Mouse (Mus musculus): ENCODE measurements around the gene Klf12. TPM values are rescaled to one million over a fixed set of nuclear protein-coding genes. Genes with fewer than 3 reads are reported as not detected.
A peak's percentile ranks its signal among the peaks of the same experiment; 100 is the strongest.

Klf12 gene
- total and polyA plus RNA-seq, 3 experiments: 3.3 to 9.7 (median 8.6) TPM

GRCm38 (mm10) chr14:100109563-100109962, 174.9 kb downstream of the Klf12 start:
- H3K36me3 ChIP-seq (replicated peaks in 1 of 2; ENCODE audit: control insufficient read depth in 1 of 2, insufficient read depth in 1 of 2, low read length in 1 of 2): no peaks in the 10 kb centered on the region
- no peaks in the 10 kb centered on the region for H3K9me3 ChIP-seq (replicated peaks; ENCODE audit: low read length)
- no peak overlapping the region for H3K4me2 ChIP-seq (ENCODE audit: insufficient read depth, low read depth, poor library complexity, severe bottlenecking)
- dilution Hi-C loops (cut with MboI; ENCODE audit: extremely low pct_ligation_motif_present, extremely low pct_unique_long_range_greater_than_20kb, low sequenced_read_pairs) (no loop called here), in situ Hi-C loops (cut with MboI; ENCODE audit: low pct_ligation_motif_present, low pct_unique_long_range_greater_than_20kb, low sequenced_read_pairs) (no loop called here)
- H3K79me2 ChIP-seq (replicated peaks; ENCODE audit: control insufficient read depth, extremely low read depth, insufficient read depth, poor library complexity, severe bottlenecking): no peaks in the 10 kb centered on the region
- H3K4me1 ChIP-seq (ENCODE audit: control insufficient read depth in 1 of 2, insufficient read depth in 2 of 2): peaks cover 16 to 39% of the 10 kb centered on the region in 2 experiments
- DNase-seq (ENCODE audit: extremely low read depth): no peak
- H3K27ac ChIP-seq (ENCODE audit: insufficient read depth, low read depth): no peak overlapping the region
- no peaks in the 10 kb centered on the region for H3K27me3 ChIP-seq (replicated peaks)
- no peak overlapping the region for H3K9ac ChIP-seq (ENCODE audit: insufficient read depth, low read depth)
- TF ChIP-seq ETS1 (conservative IDR thresholded peaks at IDR 0.05; ENCODE audit: low read depth, low read length): no peak
- H3K4me3 ChIP-seq (replicated peaks in 1 of 3; ENCODE audit: low read depth in 2 of 3, low read length in 2 of 3, poor library complexity in 1 of 3): no peak overlapping the region

GRCm38 (mm10) chr14:100105570-100105969, 178.9 kb downstream of the Klf12 start:
- Histone ChIP-seq H3K4me1 (ENCODE audit: control insufficient read depth in 1 of 2, insufficient read depth in 2 of 2) (peaks cover 16 to 46% of the 10 kb centered on the region in 2 experiments), H3K4me2 (ENCODE audit: insufficient read depth, low read depth, poor library complexity, severe bottlenecking) (peak overlapping the region; percentile 52; the same call in 1 of the 2 replicates), H3K27me3 (replicated peaks) (no peaks in the 10 kb centered on the region), H3K36me3 (replicated peaks in 1 of 2; ENCODE audit: control insufficient read depth in 1 of 2, insufficient read depth in 1 of 2, low read length in 1 of 2) (no peaks in the 10 kb centered on the region), H3K9ac (ENCODE audit: insufficient read depth, low read depth) (peak overlapping the region; percentile 15; the same call in 1 of the 2 replicates), H3K9me3 (replicated peaks; ENCODE audit: low read length) (no peaks in the 10 kb centered on the region), H3K4me3 (replicated peaks in 1 of 3; ENCODE audit: low read depth in 2 of 3, low read length in 2 of 3, poor library complexity in 1 of 3) (peak overlapping the region in 1 of 3 experiments; percentile 28), H3K79me2 (replicated peaks; ENCODE audit: control insufficient read depth, extremely low read depth, insufficient read depth, poor library complexity, severe bottlenecking) (no peaks in the 10 kb centered on the region), H3K27ac (ENCODE audit: insufficient read depth, low read depth) (no peak overlapping the region)
- dilution Hi-C loops (cut with MboI; ENCODE audit: extremely low pct_ligation_motif_present, extremely low pct_unique_long_range_greater_than_20kb, low sequenced_read_pairs) (no loop called here), in situ Hi-C loops (cut with MboI; ENCODE audit: low pct_ligation_motif_present, low pct_unique_long_range_greater_than_20kb, low sequenced_read_pairs) (no loop called here)
- peak; percentile 94 for DNase-seq (ENCODE audit: extremely low read depth)
- TF ChIP-seq ELF1 (IDR thresholded peaks at IDR 0.05; ENCODE audit: low read depth, low read length): no peak
- no peak for TF ChIP-seq GABPA (IDR thresholded peaks at IDR 0.05; ENCODE audit: insufficient replicate concordance, low read depth, low read length)
- TF ChIP-seq BHLHE40 (IDR thresholded peaks at IDR 0.05; ENCODE audit: low read depth, low read length): peak; percentile 75
- peak; percentile 87 for TF ChIP-seq TCF12 (IDR thresholded peaks at IDR 0.05; ENCODE audit: low read depth, low read length)
- TF ChIP-seq CHD1 (IDR thresholded peaks at IDR 0.05; ENCODE audit: low read depth, low read length): no peak
- no peak for TF ChIP-seq E2F4 (IDR thresholded peaks at IDR 0.05; ENCODE audit: insufficient replicate concordance, low read depth, low read length)
- no peak for TF ChIP-seq MXI1 (IDR thresholded peaks at IDR 0.05; ENCODE audit: low read depth, low read length)
- TF ChIP-seq NELFE (IDR thresholded peaks at IDR 0.05; ENCODE audit: low read depth, low read length): peak; percentile 37; the same call in 1 of the 2 replicates
- peak; percentile 63; the same call in 1 of the 2 replicates for TF ChIP-seq TBP (conservative IDR thresholded peaks at IDR 0.05; ENCODE audit: low read depth, low read length)
- TF ChIP-seq RAD21 (IDR thresholded peaks at IDR 0.05; ENCODE audit: low read depth, low read length): peak; percentile 8
- TF ChIP-seq JUN (IDR thresholded peaks at IDR 0.05; ENCODE audit: insufficient read depth, low read depth, low read length): no peak
- TF ChIP-seq MAX (IDR thresholded peaks at IDR 0.05; ENCODE audit: low read length): peak; percentile 41; the same call in 1 of the 2 replicates
- TF ChIP-seq JUND (conservative IDR thresholded peaks at IDR 0.05; ENCODE audit: low read depth, low read length): 0 out of 2 replicates have a peak, but pooled peaks have one; percentile 24
- peak; percentile 74 for TF ChIP-seq EP300 (IDR thresholded peaks at IDR 0.05; ENCODE audit: low read length)
- TF ChIP-seq SMC3 (IDR thresholded peaks at IDR 0.05; ENCODE audit: low read depth, low read length): peak; percentile 27
- TF ChIP-seq POLR2A (IDR thresholded peaks at IDR 0.05; ENCODE audit: low read depth, low read length): peak; percentile 35; the same call in 1 of the 2 replicates
- TF ChIP-seq USF2 (conservative IDR thresholded peaks at IDR 0.05; ENCODE audit: low read depth, low read length): no peak
- no peak for TF ChIP-seq UBTF (IDR thresholded peaks at IDR 0.05; ENCODE audit: low read depth, low read length)
- TF ChIP-seq ETS1 (conservative IDR thresholded peaks at IDR 0.05; ENCODE audit: low read depth, low read length): peak; percentile 86
- peak; percentile 39; the same call in 1 of the 2 replicates for TF ChIP-seq HCFC1 (IDR thresholded peaks at IDR 0.05; ENCODE audit: low read depth, low read length)
- TF ChIP-seq MEF2A (IDR thresholded peaks at IDR 0.05; ENCODE audit: borderline replicate concordance, low read depth, low read length): peak; percentile 59; the same call in 1 of the 2 replicates
- TF ChIP-seq IRF4 (IDR thresholded peaks at IDR 0.05; ENCODE audit: low read depth, low read length): peak; percentile 57; the same call in 1 of the 2 replicates

Measured in CH12.LX (cell line).